Mouse (Mus musculus): ENCODE data around the gene Cysrt1. TPM values are rescaled to one million over a fixed set of nuclear protein-coding genes. Genes with fewer than 3 reads are reported as not detected.

Cysrt1 gene
- polyA plus RNA-seq, 1 experiment from 2014 or later, result 0.22 TPM

GRCm38 (mm10) chr2:25241438-25241775 is 845 bp downstream of the Cysrt1 start:
- peaks cover 11% of the 10 kb centered on the region for H3K27me3 ChIP-seq
- peak overlapping the region; percentile 87 for H3K9ac ChIP-seq
- H3K4me2 ChIP-seq, result peak overlapping the region; percentile 85
- H3K4me3 ChIP-seq, result peak overlapping the region; percentile 67
- 22% methylated on average over 6 of the region's 6 CpGs for WGBS
- ATAC-seq (ENCODE audit: low read depth), result peak; percentile 45
- H3K27ac ChIP-seq (replicated peaks), result peak overlapping the region; percentile 69
- no peaks in the 10 kb centered on the region for H3K9me3 ChIP-seq
- H3K4me1 ChIP-seq (replicated peaks), result peaks cover 33% of the 10 kb centered on the region
- peaks cover 23% of the 10 kb centered on the region for H3K36me3 ChIP-seq

- H3K4me1 ChIP-seq (replicated peaks), result peaks cover 33% of the 10 kb centered on the region
- peak overlapping the region; percentile 67 for H3K4me3 ChIP-seq
- peak overlapping the region; percentile 87 for H3K9ac ChIP-seq
- H3K27ac ChIP-seq (replicated peaks), result peak overlapping the region; percentile 69
- peaks cover 18% of the 10 kb centered on the region for H3K36me3 ChIP-seq
- H3K4me2 ChIP-seq, result peak overlapping the region; percentile 85
- H3K27me3 ChIP-seq, result peaks cover 11% of the 10 kb centered on the region
- no peaks in the 10 kb centered on the region for H3K9me3 ChIP-seq
- ATAC-seq (ENCODE audit: low read depth), result peak; percentile 80
- WGBS, result 1% methylated on average over 29 of the region's 29 CpGs
These were observed 1.4 kb downstream of the Cysrt1 start for GRCm38 (mm10) chr2:25240723-25241437.

GRCm38 (mm10) chr2:25240310-25240709 is 1.9 kb downstream of the Cysrt1 start:
- Histone ChIP-seq H3K4me1 (replicated peaks) (peaks cover 33% of the 10 kb centered on the region), H3K4me2 (peak overlapping the region; percentile 85), H3K9me3 (no peaks in the 10 kb centered on the region), H3K27me3 (peaks cover 11% of the 10 kb centered on the region), H3K4me3 (peak overlapping the region; percentile 67), H3K9ac (peak overlapping the region; percentile 87), H3K27ac (replicated peaks) (peak overlapping the region; percentile 69), H3K36me3 (peaks cover 12% of the 10 kb centered on the region; the same call in 1 of the 2 replicates)
- ATAC-seq (ENCODE audit: low read depth), result peak; percentile 2; the same call in 1 of the 2 replicates
- WGBS, result 53% methylated on average over 8 of the region's 8 CpGs

DNA sequence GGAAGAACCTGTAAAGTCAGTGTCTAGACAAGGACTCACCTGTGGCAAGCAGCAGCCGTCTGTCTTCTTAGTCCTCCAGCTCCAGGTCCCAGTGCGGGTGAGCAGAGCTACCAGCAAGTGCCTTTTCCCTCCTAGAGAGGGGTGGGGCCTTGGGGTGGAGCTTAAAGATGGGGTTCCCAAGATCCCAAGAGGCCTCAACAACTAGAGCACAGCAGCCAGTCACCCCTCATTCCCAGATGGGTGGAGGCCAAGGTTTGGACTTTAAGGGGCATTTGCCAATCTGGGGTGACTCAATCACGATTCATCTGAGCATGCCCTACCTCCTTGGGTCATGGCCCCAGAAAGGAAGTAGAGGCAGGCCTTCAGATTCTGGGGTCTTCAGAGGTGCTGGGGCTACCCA is 2.5 kb downstream of the Cysrt1 start:
- WGBS, result 88% methylated on average over 3 of the region's 3 CpGs
- no peak for ATAC-seq (ENCODE audit: low read depth)
- H3K27ac ChIP-seq (replicated peaks), result no peak overlapping the region
- no peak overlapping the region for H3K4me2 ChIP-seq
- 0 out of 2 replicates have a peak, but pooled peaks cover 7% of the 10 kb centered on the region for H3K36me3 ChIP-seq
- H3K9ac ChIP-seq, result no peak overlapping the region
- H3K9me3 ChIP-seq, result no peaks in the 10 kb centered on the region
- peaks cover 11% of the 10 kb centered on the region for H3K27me3 ChIP-seq
- H3K4me3 ChIP-seq, result no peak overlapping the region
- H3K4me1 ChIP-seq (replicated peaks), result peaks cover 33% of the 10 kb centered on the region

- Histone ChIP-seq H3K4me3 (no peak overlapping the region), H3K4me1 (replicated peaks) (peaks cover 27% of the 10 kb centered on the region), H3K36me3 (no peaks in the 10 kb centered on the region), H3K27ac (replicated peaks) (no peak overlapping the region), H3K4me2 (no peak overlapping the region), H3K27me3 (peaks cover 10% of the 10 kb centered on the region), H3K9me3 (no peaks in the 10 kb centered on the region), H3K9ac (no peak overlapping the region)
- no peak for ATAC-seq (ENCODE audit: low read depth)
These were observed 4.1 kb downstream of the Cysrt1 start for GRCm38 (mm10) chr2:25238106-25238505.

GRCm38 (mm10) chr2:25237522-25237921 is 4.7 kb downstream of the Cysrt1 start:
- no peak overlapping the region for H3K4me3 ChIP-seq
- no peaks in the 10 kb centered on the region for H3K36me3 ChIP-seq
- WGBS, result 68% methylated on average over 4 of the region's 4 CpGs
- no peak overlapping the region for H3K9ac ChIP-seq
- H3K9me3 ChIP-seq, result no peaks in the 10 kb centered on the region
- H3K4me1 ChIP-seq (replicated peaks), result peaks cover 22% of the 10 kb centered on the region
- ATAC-seq (ENCODE audit: low read depth), result no peak
- no peak overlapping the region for H3K4me2 ChIP-seq
- peaks cover 6% of the 10 kb centered on the region for H3K27me3 ChIP-seq
- H3K27ac ChIP-seq (replicated peaks), result no peak overlapping the region

GRCm38 (mm10) chr2:25236614-25237013 is 5.6 kb downstream of the Cysrt1 start, which contains the start of gene Rnf224:
Rnf224 (minus strand) TSS chr2:25236787.
- no peak within 1 kb of the TSS for H3K4me2 ChIP-seq

GRCm38 (mm10) chr2:25234551-25235220 is 7.6 kb downstream of the Cysrt1 start:
- Histone ChIP-seq H3K36me3 (no peaks in the 10 kb centered on the region), H3K4me3 (no peak overlapping the region), H3K9me3 (no peaks in the 10 kb centered on the region), H3K27ac (replicated peaks) (no peak overlapping the region), H3K9ac (no peak overlapping the region), H3K4me1 (replicated peaks) (no peaks in the 10 kb centered on the region), H3K27me3 (no peaks in the 10 kb centered on the region; the same call in 1 of the 2 replicates), H3K4me2 (no peak overlapping the region)
- no peak for ATAC-seq (ENCODE audit: low read depth)
- WGBS, result 81% methylated on average over 5 of the region's 5 CpGs

More at GRCm38 (mm10) chr2:25236614-25237013, 5.6 kb downstream of the Cysrt1 start, which contains the start of gene Rnf224:
- Histone ChIP-seq H3K4me1 (replicated peaks) (peaks cover 13% of the 10 kb centered on the region), H3K9me3 (no peaks in the 10 kb centered on the region), H3K27me3 (peaks cover 6% of the 10 kb centered on the region), H3K9ac (no peak within 1 kb of the TSS), H3K27ac (replicated peaks) (no peak within 1 kb of the TSS), H3K36me3 (no peaks in the 10 kb centered on the region), H3K4me3 (no peak within 1 kb of the TSS)
- 37% methylated on average over 8 of the region's 8 CpGs for WGBS
- ATAC-seq (ENCODE audit: low read depth), result no peak

DNA sequence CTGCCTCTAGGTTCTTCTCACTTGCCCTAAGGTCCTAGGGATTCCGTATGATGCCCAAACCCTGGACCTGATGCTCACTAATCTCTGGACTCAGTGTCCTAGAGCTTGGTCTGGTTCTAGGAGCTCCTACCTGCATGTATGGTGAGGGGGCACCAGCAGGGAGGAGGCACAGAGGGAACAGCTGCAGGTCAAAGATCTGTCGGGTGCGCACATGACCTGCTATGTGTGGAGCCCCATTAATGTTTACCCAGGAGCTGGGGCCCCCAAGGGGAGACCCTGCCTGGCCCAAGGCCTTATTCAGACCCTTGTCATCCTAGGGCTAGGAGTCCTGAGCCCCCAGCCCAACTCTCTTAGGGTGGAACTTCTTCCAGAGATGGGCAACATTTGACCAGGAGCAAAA is 8.2 kb downstream of the Cysrt1 start, which contains the start of gene Slc34a3:
Slc34a3 (minus strand) TSS at position 315 of the 400 bp plus-strand sequence.
- no peaks in the 10 kb centered on the region for H3K9me3 ChIP-seq
- no peaks in the 10 kb centered on the region; the same call in 1 of the 2 replicates for H3K27me3 ChIP-seq
- no peak within 1 kb of the TSS for H3K4me3 ChIP-seq
- no peak within 1 kb of the TSS for H3K27ac ChIP-seq (replicated peaks)
- H3K9ac ChIP-seq, result no peak within 1 kb of the TSS
- peaks cover 1% of the 10 kb centered on the region for H3K4me1 ChIP-seq (replicated peaks)
- H3K4me2 ChIP-seq, result no peak within 1 kb of the TSS
- no peaks in the 10 kb centered on the region for H3K36me3 ChIP-seq
- ATAC-seq (ENCODE audit: low read depth), result no peak
- 79% methylated on average over 3 of the region's 3 CpGs for WGBS

GRCm38 (mm10) chr2:25233421-25233820 is 8.8 kb downstream of the Cysrt1 start:
- Histone ChIP-seq H3K9me3 (no peaks in the 10 kb centered on the region), H3K4me3 (no peak overlapping the region), H3K4me2 (no peak overlapping the region), H3K27ac (replicated peaks) (no peak overlapping the region), H3K27me3 (no peaks in the 10 kb centered on the region; the same call in 1 of the 2 replicates), H3K9ac (no peak overlapping the region), H3K36me3 (no peaks in the 10 kb centered on the region), H3K4me1 (replicated peaks) (peaks cover 8% of the 10 kb centered on the region)
- WGBS, result 82% methylated on average over 4 of the region's 4 CpGs
- ATAC-seq (ENCODE audit: low read depth), result no peak

DNA sequence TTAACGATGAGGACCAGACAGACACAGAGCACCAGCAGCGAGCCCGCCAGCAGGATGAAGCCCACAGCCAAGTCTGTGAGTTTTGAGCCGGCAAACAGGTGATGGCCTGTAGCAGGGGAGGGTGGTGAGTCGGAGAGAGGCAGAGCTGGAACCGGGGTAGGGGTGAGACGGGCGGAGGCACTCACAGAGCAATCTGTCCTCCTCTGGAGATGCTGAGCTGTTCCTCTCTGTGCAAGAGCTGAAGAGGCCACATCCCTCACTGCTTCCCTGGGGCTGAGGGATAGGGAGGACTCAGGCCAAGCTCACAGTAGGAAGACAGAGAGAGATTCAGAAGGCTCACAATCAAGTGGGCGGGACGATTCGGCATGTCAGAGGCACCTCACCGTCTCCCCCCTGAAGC is 11.2 kb downstream of the Cysrt1 start:
- Histone ChIP-seq H3K9me3 (no peaks in the 10 kb centered on the region), H3K9ac (no peak overlapping the region; the same call in 1 of the 2 replicates), H3K4me1 (replicated peaks) (peaks cover 10% of the 10 kb centered on the region), H3K27me3 (no peaks in the 10 kb centered on the region; the same call in 1 of the 2 replicates), H3K4me2 (no peak overlapping the region), H3K27ac (replicated peaks) (no peak overlapping the region), H3K4me3 (no peak overlapping the region), H3K36me3 (no peaks in the 10 kb centered on the region)
- no peak for ATAC-seq (ENCODE audit: low read depth)
- WGBS, result 63% methylated on average over 12 of the region's 12 CpGs

GRCm38 (mm10) chr2:25230581-25230980 is 11.7 kb downstream of the Cysrt1 start:
- H3K9ac ChIP-seq, result no peak overlapping the region; the same call in 1 of the 2 replicates
- no peaks in the 10 kb centered on the region; the same call in 1 of the 2 replicates for H3K27me3 ChIP-seq
- no peak overlapping the region for H3K4me2 ChIP-seq
- H3K36me3 ChIP-seq, result no peaks in the 10 kb centered on the region
- WGBS, result 91% methylated on average over 7 of the region's 7 CpGs
- peaks cover 14% of the 10 kb centered on the region for H3K4me1 ChIP-seq (replicated peaks)
- no peaks in the 10 kb centered on the region for H3K9me3 ChIP-seq
- H3K27ac ChIP-seq (replicated peaks), result no peak overlapping the region
- no peak for ATAC-seq (ENCODE audit: low read depth)
- no peak overlapping the region for H3K4me3 ChIP-seq
